Mouse (Mus musculus) lung, embryonic 14.5 days (tissue): Measurements from ENCODE around the gene Fbl. TPM values are rescaled to one million over a fixed set of nuclear protein-coding genes. Genes with fewer than 3 reads are reported as not detected.
A peak's percentile ranks its signal among the peaks of the same experiment; 100 is the strongest.
"Not testable (repeated sequence)": the region's sequence is repeated elsewhere in the genome, so short reads cannot be mapped to it uniquely, and the experiment has no call there.

Source experiments
- ATAC-seq: fragments of 200-750 bp; cut with Nextera tagmentation; 2 replicates; pipeline ENCODE4 v1.8.0; 2017; ENCODE audit warnings: mild to moderate bottlenecking, moderate TSS enrichment, moderate library complexity; ENCODE audit not compliant: insufficient read depth
- DNase-seq: peaks from one replicate; pipeline ENCODE4 v3.0.0-alpha.2; 2015
- H3K27ac ChIP-seq: fragments of 300-500 bp; sonication (generic); 2 replicates; pipeline ENCODE4 v1.5.1; 2014; ENCODE audit warnings: low read depth, mild to moderate bottlenecking, moderate library complexity
- H3K27me3 ChIP-seq: fragments of 300-500 bp; sonication (generic); 2 replicates; pipeline ENCODE4 v1.6.1; 2014; ENCODE audit warnings: low read length, control low read depth; ENCODE audit not compliant: insufficient read depth
- H3K36me3 ChIP-seq: fragments of 300-500 bp; sonication (generic); 2 replicates; pipeline ENCODE4 v1.6.1; 2014; ENCODE audit warnings: control low read depth; ENCODE audit not compliant: insufficient read depth
- H3K4me1 ChIP-seq: fragments of 300-500 bp; sonication (generic); 2 replicates; pipeline ENCODE4 v1.6.1; 2014; ENCODE audit warnings: antibody characterized with exemption, control low read depth; ENCODE audit not compliant: insufficient read depth
- H3K4me2 ChIP-seq: fragments of 300-500 bp; sonication (generic); 2 replicates; pipeline ENCODE4 v1.6.1; 2014; ENCODE audit warnings: mild to moderate bottlenecking
- H3K4me3 ChIP-seq: fragments of 300-500 bp; sonication (generic); 2 replicates; pipeline ENCODE4 v1.5.1; 2014; ENCODE audit warnings: low read depth, low read length
- H3K9ac ChIP-seq: fragments of 300-500 bp; sonication (generic); 2 replicates; pipeline ENCODE4 v1.6.1; 2014
- H3K9me3 ChIP-seq: fragments of 300-500 bp; sonication (generic); 2 replicates; pipeline ENCODE4 v1.6.1; 2016; ENCODE audit warnings: low read depth, low read length, control low read depth
- CTCF ChIP-seq: IDR thresholded peaks from 2 replicates; pipeline ENCODE4 v1.5.1; 2016; ENCODE audit warnings: antibody characterized with exemption, low read depth
- WGBS: fragments of 180-500 bp; shearing (Covaris S2); extraction: QIAGEN DNeasy Blood & Tissue Kit; methylation state at CpG from one replicate; pipeline ENCODE4 v1.1.7; 2014; 5-methylcytosine and 5-hydroxymethylcytosine counted together
- polyA plus RNA-seq: library from polyadenylated mRNA; unstranded; fragments of >200 nt; fragmentation: Nextera tagmentation; extraction: Ambion mirVana; gene quantifications from 2 replicates; pipeline ENCODE4 v1.2.1, GENCODE M21; 2014

Fbl gene
- 47.3 and 50.9 TPM in 2 replicates for polyA plus RNA-seq

DNA sequence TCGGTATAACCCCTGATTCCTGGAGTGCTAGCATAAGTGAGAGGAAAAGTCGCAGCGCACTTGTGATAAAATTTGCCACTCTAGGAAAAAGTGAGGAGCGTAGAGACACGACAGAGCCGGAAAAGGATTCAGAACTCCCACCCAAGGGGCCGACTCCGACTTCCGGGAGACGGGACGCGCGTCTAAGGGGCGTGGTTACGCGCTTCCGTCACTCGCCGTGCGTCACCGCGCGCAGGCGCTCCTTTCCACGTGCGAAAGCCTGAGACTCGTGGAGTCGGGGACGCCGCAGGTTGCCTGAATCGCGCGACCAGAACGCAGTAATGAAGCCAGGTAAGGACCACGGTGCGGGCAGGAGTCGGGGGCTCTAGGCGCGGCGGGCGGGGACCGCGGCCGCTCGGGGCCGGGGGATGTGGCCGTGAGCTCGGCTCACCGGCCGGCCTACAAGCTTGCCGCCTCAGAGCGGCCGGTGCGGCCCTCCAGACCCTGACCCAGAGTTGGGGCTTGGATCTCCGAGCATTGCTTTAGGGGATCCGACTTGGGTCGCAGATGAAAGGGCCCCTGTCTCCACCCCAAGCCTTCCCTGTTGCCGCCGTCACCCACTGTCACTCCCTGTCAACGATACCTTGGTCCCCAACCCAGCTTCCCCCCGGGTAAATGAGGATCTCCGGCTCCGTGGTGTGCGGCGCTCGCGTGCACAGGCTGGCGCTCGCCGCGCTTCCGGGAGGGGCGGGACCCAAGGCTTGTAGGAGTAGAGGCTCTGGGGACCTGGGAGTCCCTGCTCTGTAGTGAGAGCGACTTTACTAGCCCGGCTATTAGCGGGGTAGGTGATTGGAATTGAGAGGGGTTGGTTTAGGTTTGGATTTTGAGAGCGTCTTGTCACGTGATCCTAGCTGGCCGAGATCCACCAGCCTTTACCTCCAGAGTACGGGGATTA, at the start of gene Fbl:
Gene Fbl (plus strand): TSS at position 222 of the 934 bp plus-strand sequence.
- under 1% methylated on average over 80 of the region's 80 CpGs for WGBS
- ATAC-seq (peak; percentile 92), DNase-seq (peak; percentile 98)
- Histone ChIP-seq H3K27me3 (no peaks in the 10 kb centered on the region), H3K27ac (peak within 1 kb of the TSS; percentile 90), H3K9ac (peak within 1 kb of the TSS; percentile 81), H3K4me2 (peak within 1 kb of the TSS; percentile 88), H3K4me1 (peaks cover 10% of the 10 kb centered on the region), H3K36me3 (no peaks in the 10 kb centered on the region), H3K9me3 (no peaks in the 10 kb centered on the region), H3K4me3 (peak within 1 kb of the TSS; percentile 91)
- TF ChIP-seq CTCF = no peak

GRCm38 (mm10) chr7:28129166-28129565, 40.3 kb upstream of the Fbl start, which contains the start of gene 9530053A07Rik:
Gene 9530053A07Rik (plus strand): TSS chr7:28129466.
- no peak for ATAC-seq

DNA sequence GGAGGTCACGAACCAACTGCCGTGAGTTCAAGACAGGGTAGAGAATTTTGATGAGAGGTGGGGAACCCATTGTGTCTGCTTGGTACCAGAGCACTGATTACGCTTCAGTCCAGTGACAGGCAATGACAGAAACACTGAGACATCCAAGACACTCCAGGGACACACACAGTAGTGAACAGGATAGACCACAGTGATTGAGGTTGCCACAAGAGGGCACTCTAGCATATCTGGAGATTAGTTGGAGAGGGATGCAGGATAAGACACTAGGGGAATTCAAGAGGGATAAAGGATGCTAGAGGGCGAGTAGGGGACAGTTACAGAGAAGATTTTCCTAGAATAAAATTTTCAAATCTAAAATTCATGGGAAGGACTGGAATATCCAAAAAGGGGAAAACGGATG, 31.9 kb upstream of the Fbl start:
- peak; percentile 75 for DNase-seq
- 53% methylated on average over 5 of the region's 5 CpGs for WGBS
- Histone ChIP-seq H3K9me3 (no peaks in the 10 kb centered on the region), H3K36me3 (no peaks in the 10 kb centered on the region), H3K9ac (no peak overlapping the region), H3K4me2 (no peak overlapping the region), H3K27me3 (no peaks in the 10 kb centered on the region), H3K27ac (no peak overlapping the region), H3K4me1 (no peaks in the 10 kb centered on the region), H3K4me3 (no peak overlapping the region)
- TF ChIP-seq CTCF = peak; percentile 66
- no peak for ATAC-seq

More at GRCm38 (mm10) chr7:28129166-28129565, 40.3 kb upstream of the Fbl start, which contains the start of gene 9530053A07Rik:
- Histone ChIP-seq H3K4me3 (no peak within 1 kb of the TSS), H3K4me1 (no peaks in the 10 kb centered on the region), H3K36me3 (no peaks in the 10 kb centered on the region), H3K27me3 (no peaks in the 10 kb centered on the region), H3K9me3 (no peaks in the 10 kb centered on the region), H3K9ac (no peak within 1 kb of the TSS), H3K4me2 (no peak within 1 kb of the TSS), H3K27ac (no peak within 1 kb of the TSS)
- DNase-seq = no peak
- no peak for TF ChIP-seq CTCF
- WGBS = 76% methylated on average over 5 of the region's 5 CpGs

- WGBS = 11% methylated on average over 3 of the region's 3 CpGs
- Histone ChIP-seq H3K4me3 (no peak overlapping the region), H3K27ac (no peak overlapping the region), H3K4me1 (no peaks in the 10 kb centered on the region), H3K9ac (no peak overlapping the region; the same call in 1 of the 2 replicates), H3K4me2 (no peak overlapping the region), H3K9me3 (no peaks in the 10 kb centered on the region), H3K27me3 (no peaks in the 10 kb centered on the region), H3K36me3 (no peaks in the 10 kb centered on the region)
- peak; percentile 88 for TF ChIP-seq CTCF
- DNase-seq (peak; percentile 83), ATAC-seq (peak; percentile 41; the same call in 1 of the 2 replicates)
These were observed 21.2 kb upstream of the Fbl start for GRCm38 (mm10) chr7:28148263-28148662.

DNA sequence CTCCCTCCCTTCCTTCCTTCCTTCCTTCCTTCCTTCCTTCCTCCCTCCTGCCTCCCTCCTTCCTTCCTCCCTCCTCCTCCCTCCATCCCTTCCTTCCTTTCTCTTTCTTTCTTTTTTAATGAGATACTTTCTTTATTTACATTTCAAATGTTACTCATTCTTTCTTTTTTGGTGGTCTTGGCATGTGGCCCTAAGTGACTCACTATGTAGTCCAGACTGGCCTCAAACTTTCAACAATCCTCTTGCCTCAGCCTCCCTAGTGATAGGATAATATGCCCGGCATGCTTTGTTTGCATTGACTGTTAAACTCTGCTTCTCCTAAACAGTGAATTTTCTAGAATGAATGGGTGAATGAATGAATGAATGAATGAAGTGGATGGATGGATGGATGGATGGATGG, 19.7 kb upstream of the Fbl start:
- no peak overlapping the region for H3K4me2 ChIP-seq
- no peaks in the 10 kb centered on the region for H3K27me3 ChIP-seq
- DNase-seq (no peak), ATAC-seq (no peak)
- H3K27ac ChIP-seq = no peak overlapping the region
- no peaks in the 10 kb centered on the region for H3K4me1 ChIP-seq
- H3K36me3 ChIP-seq = no peaks in the 10 kb centered on the region
- TF ChIP-seq CTCF = no peak
- WGBS = 75% methylated on average over 1 of the region's 1 CpGs
- H3K4me3 ChIP-seq = no peak overlapping the region
- no peak overlapping the region for H3K9ac ChIP-seq
- no peaks in the 10 kb centered on the region for H3K9me3 ChIP-seq

DNA sequence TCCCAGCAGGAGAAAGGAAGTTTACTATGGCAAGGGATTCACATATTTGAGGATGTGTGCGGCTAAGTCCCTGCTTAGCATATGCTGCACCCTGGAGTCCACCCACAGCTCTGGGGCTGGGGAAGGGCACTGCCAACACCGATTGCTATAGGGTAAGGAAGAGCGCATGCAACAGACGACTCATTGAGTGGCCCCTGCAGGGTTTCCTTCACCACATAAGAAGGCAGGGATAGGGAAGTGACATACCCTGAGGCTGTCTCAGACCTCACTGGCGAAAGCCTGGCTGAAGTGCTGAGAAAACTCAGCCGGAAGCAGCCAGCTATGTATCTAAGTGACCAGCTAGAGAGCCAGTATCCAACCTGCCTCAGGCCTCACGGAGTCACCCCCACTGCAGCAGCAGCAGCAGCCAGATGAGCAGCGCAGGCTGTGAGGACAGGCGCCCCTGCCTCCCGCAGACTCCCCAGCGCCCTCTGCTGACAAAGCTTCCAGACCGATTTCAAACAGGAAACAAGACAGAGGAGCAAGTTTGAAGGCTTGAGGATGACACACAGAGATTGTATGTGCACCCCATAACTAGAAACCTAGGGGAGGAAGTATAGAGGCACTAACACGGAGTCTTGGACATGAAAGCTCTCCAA, 17.8 kb upstream of the Fbl start:
- Histone ChIP-seq H3K9ac (no peak overlapping the region), H3K9me3 (no peaks in the 10 kb centered on the region), H3K27ac (no peak overlapping the region), H3K36me3 (no peaks in the 10 kb centered on the region), H3K27me3 (no peaks in the 10 kb centered on the region), H3K4me1 (no peaks in the 10 kb centered on the region), H3K4me3 (no peak overlapping the region), H3K4me2 (no peak overlapping the region)
- WGBS = 16% methylated on average over 13 of the region's 13 CpGs
- ATAC-seq (no peak; the same call in 1 of the 2 replicates), DNase-seq (peak; percentile 68)
- TF ChIP-seq CTCF = peak; percentile 75

- not testable (repeated sequence) for H3K4me1 ChIP-seq, H3K9ac ChIP-seq, H3K27ac ChIP-seq, H3K4me2 ChIP-seq, H3K27me3 ChIP-seq, ATAC-seq, H3K4me3 ChIP-seq, H3K36me3 ChIP-seq, H3K9me3 ChIP-seq, DNase-seq
- 28% methylated on average over 5 of the region's 5 CpGs for WGBS
These were observed 15.9 kb upstream of the Fbl start for GRCm38 (mm10) chr7:28153595-28153994.
